In the genomic region with DNA sequence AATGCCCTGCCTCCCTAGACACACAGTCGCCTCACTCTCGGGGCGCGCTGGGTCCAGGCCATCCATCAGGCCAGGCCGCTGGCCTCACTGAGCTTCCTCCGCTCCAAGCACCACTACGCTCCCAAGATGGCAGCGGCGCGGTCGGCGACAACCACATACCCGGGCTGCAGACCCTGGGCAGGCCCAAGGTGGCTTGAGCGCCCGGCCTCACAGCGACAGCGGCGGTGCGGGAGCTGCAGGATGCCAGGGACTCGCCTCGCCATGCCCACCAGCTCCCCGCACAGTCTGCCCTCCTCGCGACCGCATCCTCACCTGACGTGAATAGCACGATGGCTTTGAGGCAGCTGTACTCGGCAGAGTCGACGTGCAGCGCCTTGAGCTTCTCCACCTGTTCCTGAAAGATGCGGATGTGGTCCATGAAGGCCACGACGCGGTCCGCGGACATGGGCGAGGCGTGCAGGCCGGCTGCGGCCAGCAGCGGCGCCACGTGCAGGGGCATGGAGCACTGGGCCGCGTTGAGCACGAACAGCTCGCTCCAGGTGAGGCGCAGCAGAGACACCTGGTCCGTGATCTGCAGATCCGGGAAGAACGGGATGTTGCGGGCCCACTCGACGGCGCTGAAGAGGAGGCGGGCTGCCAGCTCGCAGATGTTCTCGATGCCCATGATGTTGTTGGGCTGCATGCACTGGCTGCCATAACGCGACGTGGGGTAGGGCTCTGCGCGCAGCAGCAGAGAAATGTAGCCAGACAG, we compare ENCODE assay signal across 9 mouse cellular contexts. TPM values are rescaled to one million over a fixed set of nuclear protein-coding genes. Genes with fewer than 3 reads are reported as not detected.
DNase-seq lines count a peak whose midpoint lies in the region; ATAC-seq lines count a peak whose summit lies in the region.
"Had no signal": no experiment of that assay in that cellular context is flagged by ENCODE, and none has a peak within 500 bp of the region (broad histone marks: within the 10 kb centered on the region; RNA-seq: fewer than 3 reads in every experiment).

No protein-coding gene starts in this region.

- H3K4me1 ChIP-seq in kidney, embryonic 14.5 days (ENCODE audit: control insufficient read depth, insufficient read depth, low read length), result peaks cover 23% of the 10 kb centered on the region; the same call in 1 of the 2 replicates
- H3K4me1 ChIP-seq in hindbrain, embryonic 16.5 days (ENCODE audit: control insufficient read depth, insufficient read depth, low read depth, low read length), result peaks cover 3% of the 10 kb centered on the region
- H3K4me1 ChIP-seq in neural tube, embryonic 12.5 days, result peaks cover 40% of the 10 kb centered on the region

- H3K4me3 ChIP-seq in kidney, embryonic 14.5 days (ENCODE audit: low read length), result peak overlapping the region; percentile 89
- H3K4me3 ChIP-seq in hindbrain, embryonic 16.5 days (ENCODE audit: low read length), result peak overlapping the region; percentile 44
- peak overlapping the region; percentile 74 for H3K4me3 ChIP-seq in neural tube, embryonic 12.5 days

- peak; percentile 36 for ATAC-seq in kidney, embryonic 14.5 days (ENCODE audit: low FRiP score, low TSS enrichment)
- peak; percentile 31 for ATAC-seq in hindbrain, embryonic 16.5 days
- ATAC-seq in neural tube, embryonic 12.5 days (ENCODE audit: low FRiP score, low read depth), result peak; percentile 19
- no peak for ATAC-seq in erythroid progenitor cell, adult 5-6 weeks (replicated peaks; ENCODE audit: low FRiP score, poor library complexity, severe bottlenecking)

- WGBS in kidney, embryonic 14.5 days, result 2% methylated on average over 63 of the region's 64 CpGs
- WGBS in hindbrain, embryonic 16.5 days, result 2% methylated on average over 60 of the region's 64 CpGs
- under 1% methylated on average over 64 of the region's 64 CpGs for WGBS in neural tube, embryonic 12.5 days

- peaks cover 20% of the 10 kb centered on the region for H3K36me3 ChIP-seq in kidney, embryonic 14.5 days (ENCODE audit: control insufficient read depth, insufficient read depth, low read length)
- no peaks in the 10 kb centered on the region for H3K36me3 ChIP-seq in hindbrain, embryonic 16.5 days (ENCODE audit: control insufficient read depth, insufficient read depth, low read length)
- H3K36me3 ChIP-seq in neural tube, embryonic 12.5 days, result peaks cover 13% of the 10 kb centered on the region

- no peaks in the 10 kb centered on the region for H3K9me3 ChIP-seq in kidney, embryonic 14.5 days (ENCODE audit: control insufficient read depth, low read length)
- no peaks in the 10 kb centered on the region for H3K9me3 ChIP-seq in hindbrain, embryonic 16.5 days (ENCODE audit: control insufficient read depth, low read length)
- no peaks in the 10 kb centered on the region for H3K9me3 ChIP-seq in neural tube, embryonic 12.5 days

- DNase-seq in kidney, adult 8-10 months, result no peak
- peak; percentile 65 for DNase-seq in NIH3T3 (ENCODE audit: low read depth)
- DNase-seq in cerebellum, postnatal 36 days, result peak; percentile 61 to 62
- no peak for DNase-seq in urinary bladder, postnatal 25 days (ENCODE audit: low spot score)

- peak overlapping the region; percentile 78 for H3K27ac ChIP-seq in kidney, embryonic 14.5 days (ENCODE audit: low read depth, low read length)
- H3K27ac ChIP-seq in hindbrain, embryonic 16.5 days (ENCODE audit: low read depth, low read length), result peak overlapping the region; percentile 70
- H3K27ac ChIP-seq in neural tube, embryonic 12.5 days, result peak overlapping the region; percentile 87
- H3K27ac ChIP-seq: macrophage had no signal

- peak overlapping the region; percentile 83 for H3K4me2 ChIP-seq in kidney, embryonic 14.5 days (replicated peaks; ENCODE audit: low read depth, low read length)
- peak overlapping the region; percentile 64 for H3K4me2 ChIP-seq in hindbrain, embryonic 16.5 days (ENCODE audit: low read length)
- H3K4me2 ChIP-seq in neural tube, embryonic 12.5 days (replicated peaks), result peak overlapping the region; percentile 96

- peak overlapping the region; percentile 99 for H3K9ac ChIP-seq in kidney, embryonic 14.5 days (ENCODE audit: low read depth, low read length)
- peak overlapping the region; percentile 62 for H3K9ac ChIP-seq in hindbrain, embryonic 16.5 days (ENCODE audit: low read depth, low read length)
- H3K9ac ChIP-seq in neural tube, embryonic 12.5 days, result peak overlapping the region; percentile 97

- peaks cover 9% of the 10 kb centered on the region; the same call in 1 of the 2 replicates for H3K27me3 ChIP-seq in kidney, embryonic 14.5 days (ENCODE audit: control insufficient read depth, insufficient read depth, low read length)
- H3K27me3 ChIP-seq in hindbrain, embryonic 16.5 days (replicated peaks; ENCODE audit: control insufficient read depth, insufficient read depth, low read length), result no peaks in the 10 kb centered on the region
- H3K27me3 ChIP-seq in neural tube, embryonic 12.5 days (replicated peaks), result no peaks in the 10 kb centered on the region

RNA-seq across cellular contexts. Expression of a gene that starts 4.5 kb away (rescaled TPM):
- polyA plus RNA-seq in kidney, embryonic 14.5 days (2014; fragmentation: Nextera tagmentation; extraction: Ambion mirVana), result 26.8 and 36.9 TPM in 2 replicates
- 42.9 and 44.3 TPM in 2 replicates for polyA plus RNA-seq in hindbrain, embryonic 16.5 days (2015; fragmentation: Nextera tagmentation; extraction: Ambion mirVana)
- polyA plus RNA-seq in neural tube, embryonic 12.5 days (2016; fragmentation: Nextera tagmentation; extraction: Ambion mirVana), result 48.4 and 56.4 TPM in 2 replicates
- total RNA-seq in erythroid progenitor cell, adult 5-6 weeks (2015; ENCODE audit: low replicate concordance), result not detected in 2 replicates
- not detected in 2 replicates for total RNA-seq in erythroid progenitor cell, adult 5-6 weeks (2017; ENCODE audit: low replicate concordance)
- polyA plus RNA-seq: macrophage had no signal

Comparison
In these comparisons a context has a peak if more than half of its experiments do, and no peak if none do; other contexts are left out.
1. DNase-seq: peak in NIH3T3 (single experiment) and cerebellum, postnatal 36 days (2 of 2); none in kidney, adult 8-10 months (0 of 2) and urinary bladder, postnatal 25 days (single experiment).
2. Peak in every context shown above with its lines, with median percentiles within 50 percentile points of each other: H3K27ac ChIP-seq, H3K4me2 ChIP-seq, H3K4me3 ChIP-seq and H3K9ac ChIP-seq.